Mouse (Mus musculus) T-cell, adult 2 months (primary cell): ENCODE measurements around the gene Atpif1.
"Not testable (repeated sequence)": the region's sequence is repeated elsewhere in the genome, so short reads cannot be mapped to it uniquely, and the experiment has no call there.

Source experiments
- DNase-seq: peaks from one replicate; pipeline ENCODE4 v3.0.0; 2022; ENCODE audit warnings: low spot score

Gene Atpif1

DNA sequence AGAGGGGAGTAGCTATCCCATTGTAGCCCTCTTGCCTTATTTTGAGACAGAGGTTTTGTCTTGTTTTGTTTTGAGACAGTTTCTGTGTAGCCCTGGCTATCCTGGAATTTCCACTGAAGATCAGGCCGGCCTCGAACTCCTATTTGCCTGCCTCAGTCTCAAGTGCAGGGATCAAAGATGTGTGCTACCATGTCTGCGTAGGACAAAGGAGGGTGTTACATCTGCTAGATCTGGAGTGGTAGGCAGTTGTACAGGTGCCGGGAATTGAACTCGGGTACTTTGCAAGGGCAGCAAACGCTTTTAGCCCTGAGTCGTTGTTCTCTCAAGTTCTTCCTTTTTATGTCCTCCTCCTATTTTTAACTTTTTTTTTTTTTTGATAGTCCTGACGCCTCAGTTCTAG, 42.4 kb downstream of the Atpif1 start:
- no peak for DNase-seq

DNA sequence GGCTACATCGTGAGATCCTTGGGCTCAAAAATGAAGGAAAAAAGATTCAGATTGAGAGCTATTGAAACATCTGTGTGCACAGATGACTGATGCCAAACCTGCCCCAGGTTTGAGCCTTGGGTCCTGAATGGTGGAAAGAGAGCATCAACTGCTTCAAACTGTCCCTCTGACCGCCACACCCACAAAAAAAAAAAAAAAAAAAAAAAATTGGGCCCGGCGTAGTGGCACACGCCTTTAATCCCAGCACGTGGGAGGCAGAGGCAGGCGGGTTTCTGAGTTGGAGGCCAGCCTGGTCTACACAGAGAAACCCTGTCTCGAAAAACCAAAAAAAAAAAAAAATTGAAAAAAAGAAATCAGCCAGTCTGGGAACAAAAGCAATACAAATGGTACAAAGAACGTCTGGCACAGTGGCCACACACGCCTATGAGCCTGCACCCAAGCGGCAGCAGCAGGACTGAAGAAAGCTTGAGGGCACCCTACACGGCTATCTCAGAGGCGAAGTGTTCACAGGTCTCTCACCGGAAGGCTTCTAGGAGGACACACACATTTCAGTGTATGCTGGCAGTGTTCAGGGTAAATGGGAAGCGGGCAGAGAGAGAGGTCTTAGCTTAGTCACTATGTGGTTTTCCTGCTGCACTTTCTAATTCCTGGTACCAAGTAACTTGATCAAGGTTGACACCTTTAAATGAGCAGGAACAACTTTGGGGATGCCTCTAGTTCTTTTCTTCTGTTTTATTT, 43.0 kb downstream of the Atpif1 start:
- DNase-seq = no peak

DNA sequence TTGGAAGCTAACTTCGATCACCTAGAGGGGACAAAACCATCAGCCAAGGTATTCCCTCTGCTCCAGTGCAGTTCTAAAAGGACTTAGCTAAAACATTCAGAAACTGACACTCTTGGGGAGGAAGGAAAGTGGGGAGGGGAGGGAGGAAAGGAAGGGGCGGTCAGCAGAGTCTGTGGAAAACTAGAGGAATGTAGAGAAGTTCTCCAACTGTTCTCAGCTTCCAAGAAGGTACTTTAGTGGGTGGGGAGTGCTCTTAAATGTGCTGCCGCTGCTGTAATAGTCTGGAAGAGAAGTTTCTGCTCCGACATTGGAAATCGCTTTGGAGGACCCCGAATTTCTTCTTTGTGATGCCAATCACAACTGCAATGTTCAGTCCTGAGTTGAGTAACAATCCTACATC, 44.5 kb downstream of the Atpif1 start:
- no peak for DNase-seq

DNA sequence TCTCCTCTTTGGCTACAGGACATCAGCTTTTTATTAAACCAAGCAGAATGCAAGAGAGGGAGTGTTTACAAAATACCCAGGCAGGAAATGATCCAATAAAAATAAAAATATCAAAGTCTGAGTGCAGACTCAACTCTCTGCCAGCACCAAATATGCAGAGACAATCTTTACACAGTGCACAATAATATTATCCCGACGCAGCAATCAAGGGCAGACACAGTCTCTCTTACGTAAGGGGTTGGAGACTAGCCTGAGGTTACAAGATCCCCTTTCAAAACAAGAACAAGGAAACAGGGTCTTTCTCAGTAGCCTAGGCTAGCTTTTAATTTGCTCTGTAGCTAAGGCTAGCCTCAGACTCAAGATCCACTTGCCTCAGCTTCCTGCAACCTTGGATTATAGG, 44.9 kb downstream of the Atpif1 start:
- DNase-seq = no peak

DNA sequence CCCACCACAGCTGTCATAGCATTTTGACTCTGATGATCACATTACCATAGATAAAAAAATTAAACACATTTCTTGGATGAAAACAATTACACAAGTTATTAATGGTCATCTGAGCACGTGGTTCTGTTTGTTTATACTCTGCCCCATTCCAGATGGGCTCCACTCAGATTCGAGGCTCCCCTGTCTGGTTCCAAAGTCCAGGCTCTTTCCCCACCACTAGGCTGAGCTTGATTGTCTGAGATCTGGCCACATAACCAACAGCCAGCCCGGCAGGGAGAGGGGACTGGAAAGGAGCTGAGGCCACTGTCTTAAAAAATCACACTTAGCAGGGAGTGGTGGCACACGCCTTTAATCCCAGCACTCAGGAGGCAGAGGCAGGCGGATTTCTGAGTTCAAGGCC, 48.6 kb downstream of the Atpif1 start:
- DNase-seq = no peak

DNA sequence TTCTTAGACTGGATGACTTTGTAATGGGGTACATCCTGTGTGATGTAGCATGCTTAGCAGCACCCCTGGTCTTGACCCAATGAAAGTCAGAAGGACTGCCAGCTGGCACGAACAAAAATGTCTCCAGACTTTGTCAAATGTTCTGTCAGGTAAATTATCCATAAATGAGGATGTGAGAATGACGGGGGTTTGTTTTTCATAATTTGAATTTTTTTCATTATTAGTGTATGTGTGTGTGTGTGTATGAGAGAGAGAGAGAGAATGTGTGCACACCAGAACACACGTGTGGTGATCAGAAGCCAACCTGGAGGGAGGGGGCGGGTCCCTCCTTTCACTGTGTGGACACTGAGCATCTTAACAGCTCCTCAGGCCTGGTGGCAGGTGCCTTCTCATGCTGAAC, 49.2 kb downstream of the Atpif1 start:
- no peak for DNase-seq

DNA sequence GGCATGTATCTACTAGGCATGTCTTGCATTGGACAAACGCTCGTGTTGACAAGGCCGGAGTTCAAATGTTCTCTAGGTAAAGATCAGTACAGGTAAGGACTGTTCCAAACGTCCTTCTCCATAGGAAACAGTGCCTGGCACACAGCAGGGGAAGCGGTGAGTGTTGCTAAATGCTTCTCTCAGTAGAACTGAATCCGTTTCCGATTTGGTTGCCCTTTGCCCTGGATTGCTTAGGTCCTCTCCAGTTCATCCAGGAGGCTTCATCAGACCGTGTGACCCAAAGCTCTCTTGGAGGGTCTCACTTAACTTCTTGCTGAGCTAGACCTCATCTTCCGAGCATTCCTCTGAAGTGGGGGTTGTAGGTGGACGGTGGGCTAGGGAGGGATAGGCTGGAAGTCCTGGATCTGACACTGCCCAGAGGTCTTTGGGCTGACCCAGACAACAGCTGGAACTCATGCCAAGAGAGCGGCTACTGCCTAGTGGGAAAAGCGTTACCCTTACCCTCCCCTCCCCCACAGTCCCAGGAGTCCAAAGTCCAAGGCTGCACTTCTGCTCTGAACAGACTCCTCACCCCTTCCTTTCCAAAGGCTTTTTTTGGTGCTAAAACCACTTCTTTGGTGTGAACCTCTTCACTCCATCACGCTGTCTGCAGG, 50.4 kb downstream of the Atpif1 start:
- DNase-seq = no peak

DNA sequence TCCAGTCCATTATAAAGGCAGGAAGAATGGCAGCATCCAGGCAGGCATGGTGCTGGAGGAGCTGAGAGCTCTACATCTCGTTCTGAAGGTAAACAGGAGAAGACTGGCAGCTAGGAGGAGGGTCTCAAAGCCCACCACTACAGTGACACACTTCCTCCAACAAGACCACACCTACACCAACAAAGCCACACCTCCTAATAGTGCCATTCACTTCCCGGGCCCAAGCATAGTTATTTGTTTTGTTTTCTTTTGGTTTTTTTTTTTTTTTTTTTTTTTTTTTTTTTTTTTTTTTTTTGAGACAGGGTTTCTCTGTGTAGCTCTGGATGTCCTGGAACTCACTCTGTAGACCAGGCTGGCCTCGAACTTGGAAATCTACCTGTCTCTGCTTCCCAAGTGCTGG, 51.4 kb downstream of the Atpif1 start:
- not testable (repeated sequence) for DNase-seq
